Mouse (Mus musculus): ENCODE data around the gene Cwc25.

GRCm38 (mm10) chr11:97775808-97776496 lies 9.6 kb upstream of the Cwc25 start, which contains the start of gene 1700001P01Rik:
- TF ChIP-seq POLR2A (IDR thresholded peaks at IDR 0.05; ENCODE audit: low read depth, low read length) (no peak), CTCF (conservative IDR thresholded peaks at IDR 0.05; ENCODE audit: insufficient read depth, insufficient read length, low read depth, low read length) (no peak)
